Mouse (Mus musculus) forebrain, embryonic 14.5 days (tissue): ENCODE measurements around the gene Cxcr6. TPM values are rescaled to one million over a fixed set of nuclear protein-coding genes. Genes with fewer than 3 reads are reported as not detected.

Experiments
- ATAC-seq: fragments of 200-750 bp; cut with Nextera tagmentation; 2 replicates; pipeline ENCODE4 v1.8.0; 2017; ENCODE audit warnings: mild to moderate bottlenecking, moderate library complexity
- DNase-seq: peaks from one replicate; pipeline ENCODE4 v3.0.0-alpha.2; 2015; ENCODE audit warnings: low spot score
- H3K27ac ChIP-seq: fragments of 300-500 bp; sonication (generic); 2 replicates; pipeline ENCODE4 v1.5.1; 2014; ENCODE audit warnings: low read depth, mild to moderate bottlenecking, control low read depth, low read length, moderate library complexity
- H3K27me3 ChIP-seq: fragments of 300-500 bp; sonication (generic); replicated peaks from 2 replicates; pipeline ENCODE4 v1.6.1; 2014; ENCODE audit warnings: low read length, control low read depth, mixed read lengths; ENCODE audit not compliant: control insufficient read depth, insufficient read depth
- H3K36me3 ChIP-seq: fragments of 300-500 bp; sonication (generic); 2 replicates; pipeline ENCODE4 v1.6.1; 2014; ENCODE audit warnings: low read length, control low read depth; ENCODE audit not compliant: control insufficient read depth, insufficient read depth
- H3K4me1 ChIP-seq: fragments of 300-500 bp; sonication (generic); 2 replicates; pipeline ENCODE4 v1.6.1; 2014; ENCODE audit warnings: antibody characterized with exemption, low read length, control low read depth; ENCODE audit not compliant: control insufficient read depth, insufficient read depth
- H3K4me2 ChIP-seq: fragments of 300-500 bp; sonication (generic); 2 replicates; pipeline ENCODE4 v1.6.1; 2014; ENCODE audit warnings: mild to moderate bottlenecking, control low read depth, low read length
- H3K4me3 ChIP-seq: fragments of 300-500 bp; sonication (generic); 2 replicates; pipeline ENCODE4 v1.5.1; 2014; ENCODE audit warnings: low read depth, low read length, control low read depth
- H3K9ac ChIP-seq: fragments of 300-500 bp; sonication (generic); 2 replicates; pipeline ENCODE4 v1.6.1; 2014; ENCODE audit warnings: mild to moderate bottlenecking, low read length, control low read depth, moderate library complexity
- H3K9me3 ChIP-seq: fragments of 300-500 bp; sonication (generic); replicated peaks from 2 replicates; pipeline ENCODE4 v1.6.1; 2016; ENCODE audit warnings: low read length, control low read depth, mixed read lengths; ENCODE audit not compliant: control insufficient read depth
- WGBS: fragments of 180-500 bp; shearing (Covaris S2); extraction: QIAGEN DNeasy Blood & Tissue Kit; methylation state at CpG from one replicate; pipeline ENCODE4 v1.1.7; 2014; 5-methylcytosine and 5-hydroxymethylcytosine counted together
- polyA plus RNA-seq: library from polyadenylated mRNA; unstranded; fragments of >200 nt; fragmentation: Nextera tagmentation; extraction: Ambion mirVana; gene quantifications from 2 replicates; pipeline ENCODE4 v1.2.1, GENCODE M21; 2014

The Cxcr6 gene
- polyA plus RNA-seq, 1 experiment from 2014 or later: 0.09 TPM

- H3K9ac ChIP-seq: no peak overlapping the region
- no peak overlapping the region for H3K4me2 ChIP-seq
- no peaks in the 10 kb centered on the region for H3K9me3 ChIP-seq
- no peaks in the 10 kb centered on the region for H3K4me1 ChIP-seq
- peaks cover 18% of the 10 kb centered on the region; the same call in 1 of the 2 replicates for H3K36me3 ChIP-seq
- ATAC-seq: no peak
- WGBS: 85% methylated on average over 7 of the region's 7 CpGs
- H3K27me3 ChIP-seq: no peaks in the 10 kb centered on the region
- no peak for DNase-seq
- no peak overlapping the region for H3K4me3 ChIP-seq
- no peak overlapping the region for H3K27ac ChIP-seq
These were observed 2.3 kb downstream of the Cxcr6 start for GRCm38 (mm10) chr9:123808583-123808982.

GRCm38 (mm10) chr9:123811831-123812230, 5.6 kb downstream of the Cxcr6 start:
- ATAC-seq (no peak), DNase-seq (no peak)
- H3K9ac ChIP-seq: no peak overlapping the region
- H3K4me2 ChIP-seq: no peak overlapping the region
- H3K4me3 ChIP-seq: no peak overlapping the region
- peaks cover 37% of the 10 kb centered on the region for H3K36me3 ChIP-seq
- H3K27ac ChIP-seq: no peak overlapping the region
- H3K27me3 ChIP-seq: no peaks in the 10 kb centered on the region
- 94% methylated on average over 3 of the region's 3 CpGs for WGBS
- H3K9me3 ChIP-seq: no peaks in the 10 kb centered on the region
- no peaks in the 10 kb centered on the region for H3K4me1 ChIP-seq

GRCm38 (mm10) chr9:123814326-123814725, 8.1 kb downstream of the Cxcr6 start:
- no peak overlapping the region for H3K9ac ChIP-seq
- H3K4me3 ChIP-seq: no peak overlapping the region
- H3K9me3 ChIP-seq: no peaks in the 10 kb centered on the region
- no peaks in the 10 kb centered on the region for H3K4me1 ChIP-seq
- DNase-seq (no peak), ATAC-seq (no peak)
- no peak overlapping the region for H3K4me2 ChIP-seq
- no peak overlapping the region for H3K27ac ChIP-seq
- H3K36me3 ChIP-seq: peaks cover 44% of the 10 kb centered on the region
- no peaks in the 10 kb centered on the region for H3K27me3 ChIP-seq
- WGBS: 67% methylated on average over 2 of the region's 2 CpGs

DNA sequence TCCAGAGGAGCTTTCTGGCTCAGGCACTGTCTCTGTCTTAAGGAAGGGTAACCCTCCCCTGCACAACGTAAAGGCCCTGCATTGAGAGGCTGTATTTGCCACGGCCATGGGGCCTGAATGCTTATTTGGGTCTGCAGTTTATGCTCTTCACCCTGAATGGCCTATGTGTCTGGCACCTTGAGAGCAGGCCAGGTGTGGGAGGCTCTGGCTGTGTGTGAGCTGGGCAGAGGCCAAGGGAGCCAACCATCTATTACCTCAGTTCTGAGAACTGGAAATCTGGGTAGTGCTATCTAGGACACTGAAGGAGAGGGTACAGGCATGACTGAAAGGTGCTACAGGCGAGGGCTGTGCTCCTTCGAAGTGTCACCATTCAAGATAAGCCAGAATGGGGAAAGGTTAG, 8.5 kb downstream of the Cxcr6 start:
- Histone ChIP-seq H3K4me3 (no peak overlapping the region), H3K4me1 (no peaks in the 10 kb centered on the region), H3K27me3 (no peaks in the 10 kb centered on the region), H3K9ac (no peak overlapping the region), H3K4me2 (no peak overlapping the region), H3K9me3 (no peaks in the 10 kb centered on the region), H3K27ac (no peak overlapping the region), H3K36me3 (peaks cover 41% of the 10 kb centered on the region)
- 74% methylated on average over 4 of the region's 4 CpGs for WGBS
- DNase-seq (no peak), ATAC-seq (no peak)

DNA sequence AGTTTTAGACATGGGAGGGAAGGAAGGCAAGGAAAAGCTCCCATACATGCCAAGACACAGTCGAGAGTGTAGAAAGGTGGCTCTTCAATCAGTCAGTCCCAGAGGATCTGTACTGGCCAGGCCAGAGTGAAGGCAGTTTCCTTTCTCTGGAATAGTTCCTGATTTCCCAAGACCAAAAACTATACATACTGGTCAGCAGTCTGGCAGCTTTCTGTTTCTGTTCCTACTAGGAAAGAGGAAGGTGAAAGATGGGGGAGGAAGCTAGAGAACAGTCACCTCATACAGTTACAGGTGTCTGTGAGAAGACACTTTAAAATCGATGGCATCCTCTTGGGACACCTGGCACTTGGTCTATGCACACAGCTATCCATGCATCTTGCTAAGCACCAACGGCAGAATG, 9.2 kb downstream of the Cxcr6 start:
- no peak for DNase-seq
- H3K27me3 ChIP-seq: no peaks in the 10 kb centered on the region
- H3K9me3 ChIP-seq: no peaks in the 10 kb centered on the region
- H3K4me3 ChIP-seq: no peak overlapping the region
- H3K9ac ChIP-seq: no peak overlapping the region
- no peak for ATAC-seq
- H3K36me3 ChIP-seq: peaks cover 35% of the 10 kb centered on the region
- 87% methylated on average over 3 of the region's 3 CpGs for WGBS
- H3K4me1 ChIP-seq: no peaks in the 10 kb centered on the region
- no peak overlapping the region for H3K27ac ChIP-seq
- H3K4me2 ChIP-seq: no peak overlapping the region

DNA sequence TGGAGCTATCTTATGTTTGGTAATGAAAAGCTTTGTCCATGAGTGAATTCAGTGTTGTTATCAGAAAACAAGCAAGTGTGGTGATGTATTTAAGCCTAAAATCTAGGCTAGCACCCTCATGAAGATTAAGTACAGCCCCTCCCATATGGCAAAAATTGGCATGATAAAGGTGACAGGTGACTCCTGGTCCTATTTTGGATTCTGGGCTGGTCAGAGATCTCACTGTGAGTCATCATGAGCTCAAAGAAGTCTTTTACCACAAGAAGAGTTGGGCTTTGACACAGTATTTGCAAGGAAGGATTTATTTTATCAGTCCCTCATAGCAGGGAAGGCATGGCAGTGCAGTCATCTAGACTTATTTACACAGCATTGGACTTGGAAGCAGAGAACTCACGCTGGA, 9.7 kb downstream of the Cxcr6 start:
- ATAC-seq: no peak
- peaks cover 30% of the 10 kb centered on the region for H3K36me3 ChIP-seq
- 89% methylated on average over 1 of the region's 1 CpGs for WGBS

DNA sequence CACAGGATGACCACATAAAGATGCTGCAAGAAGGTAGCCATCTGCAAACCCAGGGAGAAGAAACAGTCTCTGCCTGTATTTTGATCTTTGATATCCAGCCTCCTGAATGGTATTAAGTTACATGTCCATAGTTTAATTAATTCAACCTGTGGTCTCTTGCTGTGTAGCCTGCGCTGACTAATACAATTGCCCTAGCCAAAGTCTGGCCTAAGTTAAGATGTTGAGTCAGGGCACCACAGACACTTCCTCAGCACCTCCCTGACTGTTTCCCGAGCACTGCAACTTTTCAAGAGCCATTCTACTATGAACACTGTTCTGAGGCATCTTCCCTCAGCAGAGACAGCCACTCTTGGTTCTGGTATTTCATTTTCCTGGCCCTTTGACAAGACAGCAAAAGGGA, 12.3 kb downstream of the Cxcr6 start:
- Histone ChIP-seq H3K4me2 (no peak overlapping the region), H3K27me3 (no peaks in the 10 kb centered on the region), H3K4me1 (no peaks in the 10 kb centered on the region), H3K27ac (no peak overlapping the region), H3K4me3 (no peak overlapping the region), H3K9me3 (no peaks in the 10 kb centered on the region), H3K36me3 (peaks cover 39% of the 10 kb centered on the region), H3K9ac (no peak overlapping the region)
- 91% methylated on average over 2 of the region's 2 CpGs for WGBS
- ATAC-seq: no peak
- no peak for DNase-seq

More for the DNA sequence above, 9.7 kb downstream of the Cxcr6 start:
- no peak overlapping the region for H3K27ac ChIP-seq
- H3K27me3 ChIP-seq: no peaks in the 10 kb centered on the region
- DNase-seq: no peak
- H3K9ac ChIP-seq: no peak overlapping the region
- no peaks in the 10 kb centered on the region for H3K4me1 ChIP-seq
- H3K4me3 ChIP-seq: no peak overlapping the region
- H3K9me3 ChIP-seq: no peaks in the 10 kb centered on the region
- no peak overlapping the region for H3K4me2 ChIP-seq

DNA sequence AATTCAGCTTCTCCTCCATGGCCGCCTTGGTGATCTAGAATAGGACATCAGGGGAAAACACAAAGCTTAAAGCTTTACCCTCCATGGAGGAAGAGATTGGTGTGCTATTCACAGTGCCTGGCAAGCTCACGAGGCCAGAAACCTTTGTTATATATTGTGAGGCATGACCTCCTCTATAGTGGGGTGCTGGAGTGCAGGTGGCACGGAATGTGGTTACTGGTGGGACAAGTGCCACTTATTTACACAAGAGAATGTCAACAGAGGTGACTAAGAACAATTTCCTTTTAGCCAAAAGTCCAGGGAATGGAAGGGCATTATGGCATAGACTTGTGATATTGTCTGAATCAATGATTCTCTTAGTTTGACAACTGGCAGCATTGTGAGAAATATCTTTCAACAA, 20.4 kb downstream of the Cxcr6 start:
- ATAC-seq (no peak), DNase-seq (no peak)
- no peaks in the 10 kb centered on the region for H3K27me3 ChIP-seq
- H3K4me3 ChIP-seq: no peak overlapping the region
- 93% methylated on average over 3 of the region's 3 CpGs for WGBS
- no peak overlapping the region for H3K4me2 ChIP-seq
- H3K9ac ChIP-seq: no peak overlapping the region
- no peaks in the 10 kb centered on the region for H3K4me1 ChIP-seq
- no peaks in the 10 kb centered on the region for H3K9me3 ChIP-seq
- peaks cover 72% of the 10 kb centered on the region for H3K36me3 ChIP-seq
- H3K27ac ChIP-seq: no peak overlapping the region

- no peak overlapping the region for H3K9ac ChIP-seq
- ATAC-seq (no peak), DNase-seq (no peak)
- H3K9me3 ChIP-seq: no peaks in the 10 kb centered on the region
- H3K27me3 ChIP-seq: no peaks in the 10 kb centered on the region
- no peak overlapping the region for H3K27ac ChIP-seq
- H3K4me3 ChIP-seq: no peak overlapping the region
- no peaks in the 10 kb centered on the region for H3K4me1 ChIP-seq
- peaks cover 58% of the 10 kb centered on the region for H3K36me3 ChIP-seq
- H3K4me2 ChIP-seq: no peak overlapping the region
- WGBS: 92% methylated on average over 4 of the region's 4 CpGs
These were observed 22.6 kb downstream of the Cxcr6 start for GRCm38 (mm10) chr9:123828916-123829315.
